Mouse (Mus musculus) CH12.LX (cell line): ENCODE measurements at regions not wholly inside any gene's neighbourhood (a gene's known extent, or its start where the extent isn't known, plus 50 kb on each side); places are given as distances from the start of the nearest gene placed in this dataset.

Experiments used
- CTCF ChIP-seq, 2 experiments: IDR thresholded peaks in 1 of 2; conservative IDR thresholded peaks in 1 of 2; 2 replicates each; pipeline ENCODE4 v1.5.1; 2011 to 2012; ENCODE audit warnings: low read depth in 2 of 2, low read length in 2 of 2, improper control_type of control experiment in 1 of 2, inconsistent platforms in 1 of 2, mild to moderate bottlenecking in 1 of 2, moderate library complexity in 1 of 2
- POLR2A ChIP-seq: IDR thresholded peaks from 2 replicates; pipeline ENCODE4 v1.6.1; 2011; ENCODE audit warnings: low read depth, mild to moderate bottlenecking, improper control_type of control experiment, low read length
- TCF12 ChIP-seq: IDR thresholded peaks from 2 replicates; pipeline ENCODE4 v1.6.1; 2014; ENCODE audit warnings: low read depth, mild to moderate bottlenecking, inconsistent platforms, low read length, improper control_type of control experiment
- USF2 ChIP-seq: conservative IDR thresholded peaks from 2 replicates; pipeline ENCODE4 v1.6.1; 2011; ENCODE audit warnings: low read depth, low read length, improper control_type of control experiment
- ZKSCAN1 ChIP-seq: IDR thresholded peaks from 2 replicates; pipeline ENCODE4 v1.6.1; 2012; ENCODE audit warnings: low read depth, inconsistent platforms, low read length, improper control_type of control experiment, borderline replicate concordance

GRCm38 (mm10) chr13:15850358-15850757, 161.3 kb upstream of the Inhba start:
- TF ChIP-seq USF2 (no peak), POLR2A (no peak), CTCF (conservative IDR thresholded peaks at IDR 0.05 in 1 of 2, IDR thresholded peaks at IDR 0.05 in 1 of 2; ENCODE audit: low read depth in 2 of 2, low read length in 2 of 2) (no peak), TCF12 (no peak), ZKSCAN1 (no peak)
